Mouse (Mus musculus) adrenal gland (tissue): ENCODE data around the gene Cyb561a3.

ENCODE experiments used
- intact Hi-C: fragments of 180-260 bp; cut with DNase I; formaldehyde crosslinking; loops from one replicate; pipeline ENCODE4 v1.15.1; 2025

Gene Cyb561a3

GRCm38 (mm10) chr19:10589127-10589857, 12.3 kb downstream of the Cyb561a3 start:
- intact Hi-C loops = no loop called here

GRCm38 (mm10) chr19:10590301-10590700, 13.3 kb downstream of the Cyb561a3 start:
- intact Hi-C loops = no loop called here

GRCm38 (mm10) chr19:10591659-10592377, 14.8 kb downstream of the Cyb561a3 start:
- intact Hi-C loops = no loop called here

GRCm38 (mm10) chr19:10598188-10598587, 21.2 kb downstream of the Cyb561a3 start:
- intact Hi-C loops = no loop called here

- intact Hi-C loops = no loop called here
Measured at GRCm38 (mm10) chr19:10599648-10600047, 22.7 kb downstream of the Cyb561a3 start.

- intact Hi-C loops = no loop called here
Measured at GRCm38 (mm10) chr19:10602247-10602769, 25.3 kb downstream of the Cyb561a3 start.

GRCm38 (mm10) chr19:10602787-10603186, 25.8 kb downstream of the Cyb561a3 start:
- intact Hi-C loops = no loop called here

- intact Hi-C loops = loop anchor here (2.0 kb wide), 1 partner anchor 43 kb away; no protein-coding TSS in a partner anchor
Measured at GRCm38 (mm10) chr19:10603660-10604523, 26.9 kb downstream of the Cyb561a3 start.

GRCm38 (mm10) chr19:10604534-10604933, 27.6 kb downstream of the Cyb561a3 start:
- intact Hi-C loops = loop anchor here (2.0 kb wide), 1 partner anchor 44 kb away; no protein-coding TSS in a partner anchor

- intact Hi-C loops = loop anchor here (2.0 kb wide), 1 partner anchor 45 kb away; no protein-coding TSS in a partner anchor
Measured at GRCm38 (mm10) chr19:10605293-10605900, 28.4 kb downstream of the Cyb561a3 start, which contains the start of the genes Ddb1 and Tkfc. Ddb1 (plus strand) TSS chr19:10605327. Tkfc (minus strand) TSS chr19:10605654.

GRCm38 (mm10) chr19:10605901-10606622, 29.1 kb downstream of the Cyb561a3 start:
- intact Hi-C loops = loop anchor here (2.0 kb wide), 1 partner anchor 45 kb away; no protein-coding TSS in a partner anchor

- intact Hi-C loops = no loop called here
Measured at GRCm38 (mm10) chr19:10608573-10609240, 31.7 kb downstream of the Cyb561a3 start.

- intact Hi-C loops = no loop called here
Measured at GRCm38 (mm10) chr19:10634106-10634871, 57.3 kb downstream of the Cyb561a3 start, which contains the start of gene Vwce. Vwce (plus strand) TSS chr19:10634213.

GRCm38 (mm10) chr19:10634872-10635318, 57.9 kb downstream of the Cyb561a3 start:
- intact Hi-C loops = no loop called here

GRCm38 (mm10) chr19:10637840-10638239, 60.9 kb downstream of the Cyb561a3 start:
- intact Hi-C loops = no loop called here

- intact Hi-C loops = no loop called here
Measured at GRCm38 (mm10) chr19:10640080-10640479, 63.1 kb downstream of the Cyb561a3 start.

- intact Hi-C loops = no loop called here
Measured at GRCm38 (mm10) chr19:10640589-10641378, 63.8 kb downstream of the Cyb561a3 start.
